Mouse (Mus musculus) urinary bladder, postnatal 10 days (tissue): Measurements from ENCODE around the gene Fam221b.

Experiments
- DNase-seq: peaks from one replicate; pipeline ENCODE4 v3.0.0; 2022; ENCODE audit warnings: low spot score

Fam221b gene

DNA sequence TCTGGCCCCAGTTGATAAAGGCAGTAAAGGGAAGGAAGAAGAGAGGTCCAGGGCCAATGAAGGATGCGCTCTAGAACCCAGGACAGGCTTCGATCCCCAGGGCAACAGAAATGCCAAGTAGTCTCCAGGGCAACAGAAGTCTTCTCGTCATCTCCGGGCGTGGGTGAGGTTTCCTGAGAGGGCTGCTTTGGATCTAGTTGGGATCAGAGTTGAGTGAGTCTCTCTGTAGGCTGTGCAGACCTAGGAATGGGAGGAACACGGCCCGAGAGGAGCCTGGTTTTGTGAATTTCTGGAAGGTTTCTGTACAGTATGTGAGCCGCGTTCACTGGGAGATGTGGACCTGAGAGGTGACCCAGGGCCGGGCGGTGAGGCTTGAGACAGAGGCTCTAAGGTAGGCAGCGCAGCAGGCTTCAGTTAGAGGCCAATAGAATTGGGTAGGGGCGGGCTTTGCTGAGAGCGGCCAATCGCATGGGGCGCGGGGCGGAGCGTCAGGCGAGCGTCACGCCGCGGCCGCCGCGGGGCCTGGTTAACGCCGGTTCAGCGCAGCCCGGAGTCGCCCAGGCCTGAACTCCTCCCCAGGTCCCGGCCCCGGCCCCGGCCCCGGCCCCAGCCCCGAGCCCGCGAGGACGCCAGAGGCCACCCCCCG, at the start of gene Fam221b, which contains the start of gene Tmem8b:
Gene Fam221b (minus strand): TSS at position 364 of the 646 bp plus-strand sequence.
Gene Tmem8b (plus strand): TSS at position 190 of the 646 bp plus-strand sequence.
- DNase-seq: peak; percentile 51

DNA sequence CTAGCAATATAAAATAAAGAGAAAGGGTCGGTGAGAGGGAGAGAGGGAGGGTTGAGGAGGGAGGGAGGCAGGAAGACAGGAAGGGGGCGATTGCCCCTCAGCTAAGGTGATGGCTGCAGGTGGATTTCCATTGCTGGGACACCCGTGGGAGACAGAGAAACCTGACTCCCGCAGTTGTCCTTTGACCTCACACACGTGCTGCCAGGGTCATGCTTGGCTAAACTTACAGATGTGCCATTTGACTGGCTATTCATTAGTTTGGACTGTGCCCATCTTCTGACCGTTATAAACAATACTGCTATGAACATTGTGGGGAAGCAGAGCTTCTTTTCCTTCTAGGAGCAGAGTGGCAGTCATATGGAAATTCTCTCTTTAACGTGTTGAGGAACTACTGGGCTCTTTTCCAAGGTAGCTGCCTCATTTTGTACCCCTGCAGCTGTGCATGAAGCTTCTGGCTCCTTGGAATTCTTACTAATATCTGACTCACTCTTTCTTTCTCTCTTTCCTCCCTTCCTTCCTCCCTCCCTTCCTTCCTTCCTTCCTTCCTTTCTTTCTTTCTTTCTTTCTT, 44.8 kb upstream of the Fam221b start:
- no peak for DNase-seq

DNA sequence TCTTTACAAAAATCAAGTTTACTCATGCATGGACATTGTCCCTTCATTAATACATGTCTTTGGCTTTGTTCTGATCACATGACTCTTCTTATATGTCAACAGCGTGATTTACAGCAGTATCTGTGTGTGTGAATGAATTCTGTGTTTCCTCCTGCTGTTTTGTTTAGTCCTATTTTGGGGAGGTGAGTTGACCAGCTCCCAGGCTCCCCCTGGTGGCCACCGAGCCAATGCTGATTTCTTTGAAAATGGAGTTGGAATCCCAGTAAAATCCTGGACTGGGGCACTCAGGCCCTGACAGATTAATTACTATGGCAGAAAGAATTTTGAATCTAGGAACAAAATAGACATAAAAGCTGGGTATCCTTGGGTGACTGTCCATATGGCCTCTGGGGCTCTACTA, 42.9 kb upstream of the Fam221b start:
- peak; percentile 45 for DNase-seq

DNA sequence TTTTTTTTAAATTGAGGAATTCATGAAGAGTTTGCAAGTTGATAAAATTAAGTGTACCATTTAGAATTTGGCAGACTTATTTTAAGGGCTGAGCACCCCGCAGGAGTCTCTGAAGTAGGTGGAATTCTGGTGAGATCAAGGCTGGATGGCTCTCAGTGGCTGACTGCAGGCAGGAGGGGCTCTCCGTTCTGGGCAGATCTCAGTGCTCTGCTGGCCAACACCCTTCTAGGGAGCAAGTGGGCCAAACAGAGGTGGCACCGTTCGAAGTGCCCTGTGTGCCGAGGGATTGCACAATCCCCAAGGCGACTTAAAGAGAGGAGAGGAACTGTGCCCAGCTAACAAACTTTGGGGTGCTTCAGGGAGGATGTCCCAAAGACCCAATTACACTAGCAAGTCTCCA, 40.9 kb upstream of the Fam221b start, which contains the start of gene Olfr71:
Gene Olfr71 (minus strand): TSS at position 387 of the 400 bp plus-strand sequence.
- no peak for DNase-seq

DNA sequence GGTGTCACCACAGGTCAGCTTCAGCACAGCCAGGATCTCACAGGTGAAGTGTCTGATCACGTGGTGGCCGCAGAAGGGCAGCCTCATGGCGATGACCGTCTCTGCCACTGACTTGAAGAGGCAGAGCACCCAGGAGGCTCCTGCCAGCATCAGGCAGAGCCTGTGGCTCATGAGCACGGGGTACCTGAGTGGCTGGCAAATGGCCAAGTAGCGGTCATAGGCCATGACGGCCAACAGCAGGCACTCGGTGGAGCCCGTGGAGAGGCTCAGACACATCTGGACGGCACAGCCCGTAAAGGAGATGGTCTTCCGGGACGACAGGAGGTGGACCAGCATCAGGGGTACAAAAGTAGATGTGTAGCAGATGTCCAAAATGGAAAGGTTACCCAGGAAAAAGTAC, 37.0 kb upstream of the Fam221b start:
- no peak for DNase-seq

DNA sequence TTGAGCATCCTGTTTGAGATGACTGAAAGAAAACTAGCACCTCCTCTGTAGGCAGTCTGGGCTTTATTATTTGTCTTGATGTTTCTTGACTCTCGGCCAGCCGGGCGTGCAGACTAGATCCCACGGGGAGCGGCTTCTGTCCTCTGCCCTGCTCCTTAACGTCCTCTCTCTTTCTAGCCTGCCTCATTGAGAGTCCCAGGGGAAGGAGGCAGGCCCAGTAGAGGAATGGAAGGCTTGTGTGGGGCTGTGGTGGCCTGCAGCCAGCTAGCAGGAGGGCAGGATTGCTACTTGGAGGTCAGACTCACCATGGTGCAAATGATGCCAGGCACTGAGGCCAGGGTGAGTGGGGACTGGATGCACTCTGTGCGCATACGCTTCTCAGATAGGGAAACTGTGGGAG, 34.9 kb upstream of the Fam221b start:
- no peak for DNase-seq

DNA sequence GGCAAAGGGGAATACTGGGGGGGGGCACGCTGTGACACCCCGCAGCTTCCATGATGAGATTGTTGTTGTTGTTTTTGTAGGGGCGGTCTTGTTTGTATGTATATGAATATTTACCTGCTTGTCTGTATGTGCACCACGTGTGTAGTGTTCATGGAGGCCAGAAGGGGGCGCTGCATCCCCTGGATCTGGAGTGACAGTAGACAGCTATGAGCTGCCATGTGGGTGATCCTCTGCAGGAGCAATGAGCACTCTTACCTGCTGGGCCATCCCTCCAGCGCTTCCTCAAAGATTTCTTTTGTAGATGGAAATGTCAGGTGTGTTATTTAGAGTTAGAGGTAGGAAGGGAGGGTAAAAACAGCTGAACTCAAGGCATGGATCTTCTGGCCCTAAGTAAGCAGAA, 34.5 kb upstream of the Fam221b start:
- no peak for DNase-seq

DNA sequence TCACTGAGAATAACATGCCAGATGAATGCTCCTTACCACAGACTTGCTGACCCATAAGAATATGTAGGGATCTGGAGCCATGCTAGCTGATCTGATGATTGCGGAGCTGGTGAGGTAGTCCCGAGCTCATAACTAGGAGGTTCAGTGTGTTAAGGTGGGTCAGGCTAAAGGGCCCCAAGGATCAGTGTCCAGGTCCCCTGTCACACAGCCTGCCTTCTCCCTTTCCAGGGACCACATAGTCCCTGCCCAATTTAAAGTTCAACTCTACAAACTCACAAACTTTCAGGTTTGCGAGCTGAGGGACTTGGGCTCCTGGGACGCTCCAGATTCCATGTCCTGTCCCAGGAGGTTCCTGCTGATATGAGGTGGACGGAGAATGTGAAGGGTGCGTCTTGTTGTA, 31.8 kb upstream of the Fam221b start, which contains the start of gene Olfr70:
Gene Olfr70 (minus strand): TSS at position 101 of the 400 bp plus-strand sequence.
- DNase-seq: no peak

DNA sequence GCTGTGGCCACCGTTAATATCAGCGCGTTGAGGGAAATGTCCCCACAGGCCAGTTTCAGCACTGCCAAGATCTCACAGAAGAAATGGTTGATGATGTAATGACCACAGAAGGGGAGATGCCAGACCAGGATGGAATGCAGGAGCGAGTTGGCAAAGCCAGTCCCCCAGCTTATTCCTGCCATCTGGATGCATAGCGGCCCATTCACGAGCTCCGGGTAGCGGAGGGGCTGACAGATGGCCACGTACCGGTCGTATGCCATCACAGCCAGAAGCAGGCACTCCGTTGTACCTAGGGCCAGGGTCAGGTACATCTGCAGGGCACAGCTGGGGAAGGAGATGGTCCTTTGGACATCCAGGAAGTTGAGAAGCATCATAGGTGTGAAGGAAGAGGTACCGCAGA, 27.6 kb upstream of the Fam221b start:
- DNase-seq: no peak

DNA sequence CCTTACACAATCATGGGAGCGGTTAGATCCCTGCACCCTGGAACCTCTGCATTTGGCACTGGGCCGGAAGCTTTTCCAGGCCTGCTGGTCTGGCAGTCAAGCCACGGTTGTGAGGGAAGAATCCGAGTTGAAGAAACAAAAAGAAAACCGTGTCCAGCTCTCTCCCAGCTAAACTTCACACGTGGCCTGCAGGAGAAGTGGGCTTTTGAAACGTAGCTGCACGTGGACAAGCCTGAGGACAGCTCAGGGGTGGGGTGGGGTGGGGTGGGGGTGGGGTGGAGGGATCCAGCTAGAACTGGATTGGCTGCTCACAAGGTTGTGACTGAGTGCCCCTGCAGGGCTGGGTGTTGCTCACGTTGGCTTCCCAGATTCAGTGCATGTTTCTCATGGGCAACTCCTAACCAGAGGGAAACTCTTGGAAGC, 26.3 kb upstream of the Fam221b start:
- no peak for DNase-seq

DNA sequence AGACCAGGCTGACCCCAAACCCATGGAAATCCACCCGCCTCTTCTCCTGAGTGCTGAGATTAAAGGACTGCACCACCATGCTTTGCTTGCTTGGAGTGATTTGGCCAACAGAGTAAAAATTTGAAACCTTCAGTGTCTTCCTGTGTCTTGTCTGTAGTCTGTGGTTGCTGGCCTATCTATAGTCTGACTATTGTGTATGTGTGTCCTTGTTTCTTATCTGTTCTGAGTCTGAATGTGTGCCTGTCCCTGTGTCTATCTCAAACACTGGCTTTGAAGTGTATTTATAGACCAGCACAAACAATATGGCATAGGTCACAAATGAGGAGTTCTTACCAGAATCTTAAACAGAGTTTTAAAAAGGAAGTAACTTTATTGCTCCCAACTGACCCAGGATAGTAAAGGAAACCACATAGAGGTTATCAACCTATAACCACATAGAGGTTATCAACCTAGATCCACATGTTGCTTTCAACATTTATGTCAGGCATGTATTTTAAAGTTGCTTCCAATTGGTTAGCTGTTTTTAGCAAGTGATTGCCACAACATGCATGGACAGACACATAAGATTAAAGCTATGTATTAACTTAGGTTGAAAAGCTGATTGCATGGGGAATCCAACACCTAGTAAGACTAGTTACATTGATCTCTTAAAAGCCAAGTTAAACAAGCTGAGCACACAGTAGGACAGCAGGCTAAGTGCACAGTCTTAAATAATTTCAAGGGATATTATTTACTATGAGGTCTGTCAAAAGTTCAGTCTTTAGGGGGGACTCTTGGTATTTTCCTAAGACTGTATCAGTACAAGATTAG, 25.7 kb upstream of the Fam221b start:
- DNase-seq: no peak

DNA sequence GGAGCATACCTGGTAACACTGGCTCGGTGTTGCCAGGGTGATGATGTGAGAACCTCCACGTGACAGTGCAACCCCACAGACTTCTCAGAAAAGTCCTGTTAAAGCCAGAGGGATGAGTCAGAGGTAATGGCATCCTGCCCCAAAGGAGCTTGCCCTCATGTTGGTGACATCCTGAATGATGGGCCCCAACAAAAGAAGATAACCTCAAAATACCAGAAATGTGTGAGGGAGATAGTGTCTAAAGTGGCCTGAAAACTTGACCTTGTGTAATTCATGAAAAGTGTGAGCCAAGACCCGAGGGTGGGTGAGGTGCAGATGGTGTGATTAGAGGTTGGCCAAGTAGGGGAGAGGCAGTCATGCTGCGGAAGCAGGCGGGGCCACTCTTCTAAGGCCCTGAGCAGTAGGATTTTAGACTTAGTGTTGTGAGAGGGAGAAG, 24.9 kb upstream of the Fam221b start:
- no peak for DNase-seq

DNA sequence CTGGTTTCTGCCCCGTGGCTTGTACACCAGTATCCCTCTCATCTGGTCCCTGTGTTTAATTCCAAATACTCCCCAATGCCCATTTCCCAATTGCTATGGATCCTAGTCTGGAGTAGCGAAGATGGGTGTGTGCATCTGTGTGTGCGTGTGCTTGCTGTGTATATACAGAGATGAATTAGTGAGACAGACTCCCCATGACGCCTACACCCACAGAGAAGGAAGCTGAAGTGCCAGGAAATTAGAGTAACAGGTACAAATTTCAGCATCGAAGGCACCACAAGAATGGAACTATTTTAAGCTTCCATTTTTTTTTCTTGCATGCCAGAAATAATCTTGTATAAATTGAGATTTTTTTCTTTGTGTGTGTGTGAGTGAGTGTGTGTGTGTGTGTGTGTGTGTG, 22.1 kb upstream of the Fam221b start:
- no peak for DNase-seq

DNA sequence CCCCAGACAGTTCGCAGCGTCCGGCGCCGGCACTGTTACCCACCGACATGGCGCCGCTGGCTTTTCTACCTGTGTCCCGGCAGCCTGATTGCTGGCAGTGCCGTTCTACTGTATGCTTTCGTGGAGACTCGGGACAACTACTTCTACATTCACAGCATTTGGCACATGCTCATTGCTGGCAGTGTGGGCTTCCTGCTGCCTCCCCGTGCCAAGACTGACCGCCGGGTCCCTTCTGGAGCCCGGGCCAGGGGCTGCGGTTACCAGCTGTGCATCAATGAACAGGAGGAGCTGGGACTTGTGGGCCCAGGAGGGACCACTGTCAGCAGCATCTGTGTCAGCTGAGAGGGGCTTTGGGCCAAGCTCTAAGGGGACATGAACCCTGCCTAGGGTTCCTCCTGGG, 21.1 kb upstream of the Fam221b start:
- DNase-seq: no peak

DNA sequence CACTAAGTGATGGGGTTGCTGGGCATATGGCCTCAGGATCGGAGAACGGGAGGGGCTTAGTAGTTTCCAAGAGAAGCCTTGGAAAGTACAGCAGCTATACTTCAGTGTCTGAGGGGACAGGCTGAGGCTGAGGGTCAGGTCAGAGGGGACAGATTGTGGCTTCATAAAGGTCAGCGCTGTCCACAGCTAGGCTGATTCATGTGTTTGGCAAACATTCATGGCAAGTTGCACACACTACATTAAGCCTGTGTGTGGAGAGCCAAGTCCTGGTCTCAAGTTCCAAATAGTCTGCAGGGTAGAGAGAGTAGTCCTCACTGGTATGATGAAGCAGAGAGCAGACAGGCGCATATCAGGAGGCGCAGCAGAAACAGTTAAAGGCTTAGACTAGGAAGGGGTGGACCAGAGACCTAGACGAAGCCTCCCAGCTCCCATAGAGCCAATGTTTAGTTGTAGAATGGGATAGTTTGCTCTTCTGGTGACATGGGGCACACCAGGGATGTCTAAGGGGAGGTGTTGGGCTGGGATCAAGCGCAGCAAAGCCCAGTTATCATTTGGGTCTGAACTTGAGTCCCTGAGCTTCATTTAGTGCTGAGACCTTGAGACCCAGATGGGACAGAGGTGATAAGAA, 10.6 kb upstream of the Fam221b start:
- no peak for DNase-seq

DNA sequence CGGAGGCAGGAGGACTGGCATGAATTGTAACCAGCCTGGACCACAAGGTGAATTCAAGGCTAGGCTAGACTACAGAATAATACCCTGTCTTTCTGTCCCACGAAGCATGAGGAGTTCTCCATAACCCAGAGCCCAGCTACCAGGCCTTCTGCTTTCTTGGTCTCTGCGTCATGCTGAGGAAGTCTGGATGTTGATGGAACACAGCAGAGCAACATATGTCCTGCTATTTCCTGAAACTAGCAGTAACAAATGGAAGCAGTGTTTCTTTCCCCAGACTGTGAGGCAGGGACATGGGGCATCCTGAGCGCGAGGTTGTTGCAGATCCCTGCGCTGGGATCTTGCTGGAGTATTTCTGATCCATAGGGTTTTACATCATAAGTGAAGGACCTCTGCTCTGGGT, 9.6 kb upstream of the Fam221b start:
- DNase-seq: no peak

DNA sequence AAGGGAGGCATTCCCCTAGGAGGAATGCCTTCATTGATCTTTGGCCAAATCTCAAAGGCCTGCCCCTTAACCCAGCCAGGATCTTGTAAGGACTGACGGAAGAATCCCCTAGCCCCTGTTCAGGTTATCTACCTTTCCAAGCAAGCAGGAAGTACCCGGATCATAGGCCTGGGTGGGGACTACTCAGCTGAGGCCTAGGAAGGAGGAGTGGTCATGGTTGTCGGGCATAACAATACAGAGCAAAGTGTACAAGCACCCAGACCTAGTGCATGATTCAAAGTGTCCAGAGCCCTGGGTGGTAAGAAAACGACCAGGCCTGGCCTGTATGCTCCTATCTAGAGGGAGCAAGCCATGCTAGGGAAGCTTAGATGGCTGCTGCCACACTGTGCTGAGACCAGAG, 6.7 kb upstream of the Fam221b start:
- DNase-seq: no peak

DNA sequence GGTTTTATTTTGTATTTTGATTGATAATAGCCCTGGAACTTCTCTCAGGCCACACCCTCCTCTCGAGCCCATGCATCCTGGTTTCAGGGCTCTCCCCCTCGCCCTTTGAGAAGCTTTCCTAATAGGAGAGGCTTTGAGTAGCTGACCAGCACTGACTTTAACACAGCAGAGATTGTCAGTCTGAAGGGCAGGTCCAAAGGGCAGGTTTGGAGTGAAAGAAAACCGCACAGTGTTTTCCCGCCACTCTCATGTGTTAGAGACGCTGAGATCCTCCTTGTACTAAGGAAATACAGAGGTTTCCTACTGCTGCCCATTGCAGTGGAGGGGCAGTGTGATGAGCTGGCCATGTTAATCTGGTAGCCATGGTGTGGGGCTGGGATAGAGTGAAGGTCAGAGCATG, 6.0 kb upstream of the Fam221b start:
- no peak for DNase-seq

DNA sequence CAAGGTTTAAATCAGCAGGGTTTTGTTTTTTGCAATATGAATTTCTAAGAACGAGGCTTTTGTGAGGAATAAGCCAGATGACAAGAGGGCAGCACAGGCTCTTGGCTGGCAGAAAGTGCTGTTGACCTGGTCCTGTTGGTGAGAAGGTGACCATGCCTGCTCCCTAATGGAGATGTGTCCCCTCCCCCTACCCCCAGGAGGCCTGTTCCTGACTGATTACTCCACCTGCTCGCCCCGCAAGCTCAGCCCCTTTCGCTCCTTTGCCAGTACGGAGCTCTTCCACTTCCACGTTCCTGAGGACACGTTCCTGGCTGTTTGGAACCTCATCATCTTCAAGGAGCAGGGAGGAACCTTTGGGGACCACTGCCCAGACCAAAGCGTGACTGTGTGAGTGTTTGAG, 4.8 kb upstream of the Fam221b start:
- no peak for DNase-seq

DNA sequence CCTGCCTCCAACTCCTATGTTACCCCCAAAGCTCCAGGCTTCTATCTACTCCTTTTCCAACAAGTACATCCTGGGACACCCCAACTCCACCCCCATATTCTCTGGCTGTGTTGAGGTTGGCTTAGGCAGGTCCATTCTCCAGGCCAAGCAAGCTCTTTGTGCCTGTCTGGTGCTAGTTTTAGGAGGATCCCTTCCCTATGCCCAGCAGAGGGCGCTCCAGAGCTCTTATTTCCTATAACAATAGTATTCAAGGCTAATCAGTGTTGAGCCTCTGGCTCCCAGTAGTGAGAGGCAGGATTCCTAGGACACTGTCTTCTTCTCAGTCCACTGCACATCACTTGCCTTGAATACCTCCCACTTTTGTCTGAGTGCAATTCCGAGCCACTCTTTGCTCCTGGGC, 3.1 kb upstream of the Fam221b start:
- DNase-seq: peak; percentile 56

DNA sequence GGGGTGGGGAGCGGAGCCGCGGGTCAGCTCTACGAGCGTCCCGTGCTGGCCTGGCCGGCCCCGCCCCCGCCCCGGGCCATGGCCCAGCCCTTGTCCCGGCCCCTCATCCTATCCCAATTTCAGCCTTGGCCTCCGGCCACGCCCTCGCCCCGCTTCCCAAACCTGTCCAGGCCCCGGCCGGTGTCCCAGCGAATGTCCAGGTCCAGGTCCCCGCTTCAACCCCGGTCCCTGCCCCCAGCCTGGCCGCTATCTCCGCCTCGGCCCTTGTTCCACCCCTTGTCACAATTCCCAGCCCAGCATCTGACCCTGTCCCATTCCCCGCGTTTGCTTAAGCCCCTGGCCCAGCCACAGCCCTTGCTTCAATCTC, 466 bp upstream of the Fam221b start:
- peak; percentile 32 for DNase-seq

DNA sequence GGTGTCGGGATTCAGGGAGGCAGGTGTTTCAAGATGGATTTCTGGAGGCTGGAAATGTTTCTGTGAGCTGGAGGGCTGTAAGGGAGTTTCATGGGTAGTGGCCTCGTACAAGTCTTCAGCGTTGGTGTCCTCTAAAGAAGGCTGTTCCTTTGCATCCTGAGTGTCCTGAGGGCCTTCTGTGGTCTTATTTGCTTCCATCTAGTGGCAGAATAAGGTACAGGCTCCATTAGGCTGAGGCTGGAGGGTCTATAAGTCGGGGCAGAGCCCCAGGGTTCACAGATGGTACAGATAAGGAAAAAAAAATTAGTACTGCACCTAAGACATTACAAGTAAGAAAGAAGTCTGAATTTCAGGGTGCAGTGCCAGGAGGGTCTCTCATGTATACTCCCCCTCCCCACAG, 2.5 kb downstream of the Fam221b start:
- no peak for DNase-seq

DNA sequence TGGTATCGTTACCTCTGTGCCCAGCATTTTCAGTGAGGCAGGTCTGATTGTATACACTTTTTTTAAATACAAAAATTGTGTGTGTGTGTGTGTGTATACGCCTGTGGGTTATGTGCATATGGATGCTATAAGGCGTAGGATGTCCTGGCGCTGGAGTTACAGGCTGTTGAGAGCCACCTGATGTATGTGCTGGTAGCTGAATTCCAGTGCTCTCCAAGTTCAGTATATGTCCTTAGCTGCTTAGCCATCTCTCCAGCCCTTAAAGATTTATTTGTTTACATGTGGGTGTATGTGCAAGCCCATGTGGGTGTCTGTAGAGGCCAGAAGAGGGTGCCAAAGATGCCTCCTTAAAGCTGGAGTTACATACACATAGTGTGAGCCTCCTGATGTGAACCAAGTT, 11.8 kb downstream of the Fam221b start:
- DNase-seq: no peak
